ENCODE assay signal across 25 mouse cellular contexts in genomic region chr14:54752938-54753337, GRCm38 (mm10). TPM values are rescaled to one million over a fixed set of nuclear protein-coding genes. Genes with fewer than 3 reads are reported as not detected.
"Had no signal": no experiment of that assay in that cellular context is flagged by ENCODE, and none has a peak within 500 bp of the region (broad histone marks: within the 10 kb centered on the region; RNA-seq: fewer than 3 reads in every experiment).

No protein-coding gene starts in this region.

- H3K4me2 ChIP-seq: liver, embryonic 13.5 days; midbrain, embryonic 13.5 days; neural tube, embryonic 13.5 days; stomach, embryonic 15.5 days had no signal

- H3K27ac ChIP-seq: kidney, postnatal 0 days; liver, embryonic 13.5 days; midbrain, embryonic 10.5 days; midbrain, embryonic 13.5 days; neural tube, embryonic 13.5 days; stomach, embryonic 15.5 days had no signal

- ATAC-seq: intestine, postnatal 0 days; midbrain, embryonic 13.5 days had no signal

- H3K9me3 ChIP-seq: liver, embryonic 13.5 days; megakaryocyte, embryonic 14.5 days; midbrain, embryonic 10.5 days; midbrain, embryonic 13.5 days; neural tube, embryonic 13.5 days; stomach, embryonic 15.5 days had no signal

- H3K4me3 ChIP-seq: liver, embryonic 13.5 days; megakaryocyte, embryonic 14.5 days; midbrain, embryonic 10.5 days; midbrain, embryonic 13.5 days; myocyte; neural tube, embryonic 13.5 days; stomach, embryonic 15.5 days had no signal

- H3K27me3 ChIP-seq: liver, embryonic 13.5 days; megakaryocyte, embryonic 14.5 days; midbrain, embryonic 13.5 days; neural tube, embryonic 13.5 days; stomach, embryonic 15.5 days had no signal

- H3K36me3 ChIP-seq: liver, embryonic 13.5 days; midbrain, embryonic 10.5 days; neural tube, embryonic 13.5 days; stomach, embryonic 15.5 days had no signal

- H3K9ac ChIP-seq: liver, embryonic 13.5 days; midbrain, embryonic 13.5 days; neural tube, embryonic 13.5 days; stomach, embryonic 15.5 days had no signal

- DNase-seq: kidney, adult 2 months; kidney, postnatal 25 days; liver, embryonic 13.5 days; lung, adult 2 months; right cerebral cortex, postnatal 25 days; spleen, adult 18-20 months; thymus, postnatal 25 days had no signal

RNA-seq across cellular contexts. Expression of gene Slc7a8, which starts 28.8 kb away (rescaled TPM):
- polyA plus RNA-seq: myocyte had no signal

RNA-seq across cellular contexts. Expression of gene Cebpe, which starts 41.0 kb away (rescaled TPM):
- total RNA-seq: layer of hippocampus, adult 8-10 months; layer of hippocampus, postnatal 14 days; left cerebral cortex, postnatal 25 days had no signal
- polyA plus RNA-seq: intestine, postnatal 0 days; kidney, embryonic 14.5 days; kidney, postnatal 0 days; limb, embryonic 11.5 days; lung, embryonic 16.5 days; midbrain, embryonic 13.5 days; myocyte; neural tube, embryonic 13.5 days; thymus, postnatal 0 days had no signal

RNA-seq across cellular contexts. Expression of gene Gm29776, which starts 54.3 kb away (rescaled TPM):
- total RNA-seq: liver, adult 2 months; neutrophil, adult 5-6 weeks had no signal
- polyA plus RNA-seq: intestine, postnatal 0 days; large intestine, adult 2 months; liver, adult 2 months; midbrain, embryonic 10.5 days had no signal
